Mouse (Mus musculus) fat pad, adult 2 months (tissue): ENCODE data around the gene Afp.

ENCODE experiments used
- DNase-seq: peaks from one replicate; pipeline ENCODE4 v3.0.0-alpha.2; 2011; ENCODE audit warnings: low read depth, low spot score; ENCODE audit errors: extremely low read depth

Gene Afp

DNA sequence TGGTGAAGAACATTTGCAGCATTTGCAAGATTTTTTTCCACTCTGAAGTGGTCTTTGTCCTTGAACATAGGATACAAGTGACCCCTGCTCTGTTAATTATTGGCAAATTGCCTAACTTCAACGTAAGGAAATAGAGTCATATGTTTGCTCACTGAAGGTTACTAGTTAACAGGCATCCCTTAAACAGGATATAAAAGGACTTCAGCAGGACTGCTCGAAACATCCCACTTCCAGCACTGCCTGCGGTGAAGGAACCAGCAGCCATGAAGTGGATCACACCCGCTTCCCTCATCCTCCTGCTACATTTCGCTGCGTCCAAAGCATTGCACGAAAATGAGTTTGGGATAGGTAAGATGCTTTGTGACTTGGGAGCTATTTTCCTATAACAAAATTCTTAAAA, at the start of gene Afp:
Gene Afp, plus strand, starts transcription at position 220 of the 400 bp plus-strand sequence.
- DNase-seq: no peak

DNA sequence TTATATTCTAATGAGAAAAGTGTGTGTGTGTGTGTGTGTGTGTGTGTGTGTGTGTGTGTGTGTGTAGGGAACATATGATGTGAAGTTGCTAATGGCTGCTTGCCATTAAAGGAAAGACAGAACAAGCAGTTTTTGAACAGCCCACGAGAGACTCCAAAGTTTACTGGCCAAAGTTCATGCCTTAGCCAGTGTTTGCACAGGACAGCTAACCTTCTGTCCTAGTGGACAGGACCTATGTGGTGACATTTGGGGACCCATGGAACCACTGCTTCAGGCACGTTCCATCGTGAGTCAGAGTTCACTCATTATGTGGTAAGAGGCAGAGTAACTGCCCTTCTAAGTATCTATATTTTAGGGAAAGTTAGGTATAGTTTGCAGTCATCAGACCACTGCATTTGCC, 43.0 kb upstream of the Afp start:
- no peak for DNase-seq

- no peak for DNase-seq
These were observed 40.6 kb upstream of the Afp start for GRCm38 (mm10) chr5:90449961-90450360.

DNA sequence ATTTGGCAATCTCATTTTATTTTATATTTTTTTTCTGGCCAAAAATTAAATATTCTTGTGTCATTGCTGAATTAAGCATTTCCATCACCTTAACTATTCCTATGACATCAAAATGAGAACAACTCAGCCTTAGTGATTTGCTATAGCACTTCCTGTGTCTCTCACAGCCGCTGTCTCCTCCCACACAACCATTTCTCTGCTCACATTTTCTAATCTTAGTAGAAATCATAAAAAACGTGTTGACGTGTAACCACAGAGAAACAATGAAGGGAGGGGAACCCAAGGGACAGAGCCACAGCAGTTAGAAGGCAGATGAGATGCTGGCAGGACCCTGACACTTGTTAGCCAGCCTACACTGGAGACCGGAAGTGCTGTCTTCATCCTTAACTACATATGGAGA, 37.8 kb upstream of the Afp start:
- no peak for DNase-seq

DNA sequence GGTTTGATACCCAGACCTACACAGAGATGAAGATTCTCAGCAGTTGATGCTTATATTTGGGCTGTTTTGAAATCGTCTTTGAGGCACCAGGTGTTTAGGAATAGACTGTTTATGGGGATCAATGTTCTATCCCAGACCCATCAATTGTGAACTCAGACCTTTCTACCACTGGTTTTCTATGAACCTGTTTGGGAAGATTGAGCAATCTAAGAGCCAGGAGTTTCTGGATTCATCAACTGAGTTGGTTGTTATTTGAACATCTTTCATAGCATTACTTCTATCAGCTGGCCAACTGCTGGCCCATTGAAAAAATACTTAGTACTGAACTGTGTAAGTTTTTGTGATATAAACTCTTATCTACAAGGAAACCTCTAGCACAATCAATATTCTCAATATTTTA, 33.3 kb upstream of the Afp start:
- no peak for DNase-seq

- DNase-seq: no peak
These were observed 31.8 kb upstream of the Afp start for GRCm38 (mm10) chr5:90458727-90459126.

GRCm38 (mm10) chr5:90460619-90461018, 29.9 kb upstream of the Afp start, which contains the start of gene Alb:
Gene Alb, plus strand, starts transcription at chr5:90460897.
- DNase-seq: no peak

GRCm38 (mm10) chr5:90466806-90467205, 23.7 kb upstream of the Afp start:
- DNase-seq: no peak

GRCm38 (mm10) chr5:90467245-90467644, 23.3 kb upstream of the Afp start:
- DNase-seq: no peak

- no peak for DNase-seq
These were observed 19.7 kb upstream of the Afp start for GRCm38 (mm10) chr5:90470836-90471235.

GRCm38 (mm10) chr5:90473902-90474301, 16.6 kb upstream of the Afp start:
- DNase-seq: no peak

- no peak for DNase-seq
These were observed 16.2 kb upstream of the Afp start for GRCm38 (mm10) chr5:90474369-90474768.

DNA sequence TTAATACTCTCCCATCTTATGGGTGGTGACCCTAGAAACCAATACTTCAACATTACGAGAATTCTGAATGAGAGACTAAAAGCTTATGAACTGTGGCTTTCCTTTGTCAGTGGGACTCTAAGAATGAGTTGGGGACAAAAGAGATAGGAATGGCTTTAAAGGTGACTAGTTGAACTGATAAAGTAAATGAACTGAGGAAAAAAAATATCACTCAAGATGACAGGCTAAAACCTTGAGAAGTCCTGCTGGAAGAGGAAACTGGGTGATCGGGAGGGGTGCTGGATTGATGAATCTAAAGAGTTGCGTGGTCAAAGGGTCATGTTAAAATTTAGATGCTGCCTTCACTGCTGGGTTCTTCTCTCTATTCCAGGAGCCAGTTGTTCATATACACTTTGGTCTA, 13.8 kb upstream of the Afp start:
- DNase-seq: no peak

DNA sequence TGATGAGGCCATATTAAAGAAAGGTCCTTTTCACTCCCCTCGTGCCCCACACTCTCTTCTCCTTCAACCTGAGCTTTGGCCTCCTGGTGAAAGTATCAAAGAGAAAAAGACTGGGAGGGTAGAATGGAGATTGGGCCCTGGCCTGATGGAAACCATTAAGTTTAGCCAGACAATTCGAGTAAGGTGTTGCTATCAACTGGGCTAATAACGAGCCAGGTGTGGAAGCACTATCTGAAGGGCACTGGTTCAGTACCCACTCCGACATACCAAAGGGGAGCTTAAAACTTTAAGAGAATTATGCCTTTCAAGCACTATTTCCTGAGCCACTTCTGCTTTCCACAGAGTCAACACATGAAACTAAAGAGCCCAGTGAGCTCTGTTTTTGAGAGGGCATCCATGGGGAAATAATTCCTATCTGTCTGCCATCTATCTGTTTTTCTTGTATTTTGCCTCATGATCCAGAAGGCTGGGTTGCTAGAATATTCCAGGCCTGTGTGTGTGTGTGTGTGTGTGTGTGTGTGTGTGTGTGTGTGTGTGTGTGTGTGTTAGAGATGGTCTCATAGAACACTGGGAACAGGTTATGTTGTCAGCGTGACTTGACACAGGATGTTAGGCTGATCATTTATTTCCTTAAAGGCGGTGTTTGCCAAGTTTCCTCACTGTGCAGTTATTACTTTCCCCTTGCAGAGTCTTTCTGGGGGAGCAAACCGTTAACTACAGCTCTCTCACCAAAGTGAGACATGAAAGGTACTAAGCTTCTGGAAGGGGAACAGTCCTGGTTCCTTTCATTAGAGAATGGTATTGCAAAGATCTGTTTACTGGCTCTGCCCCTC, 13.0 kb upstream of the Afp start:
- no peak for DNase-seq

GRCm38 (mm10) chr5:90478886-90479285, 11.7 kb upstream of the Afp start:
- no peak for DNase-seq

- DNase-seq: no peak
These were observed 4.9 kb upstream of the Afp start for GRCm38 (mm10) chr5:90485597-90485996.

DNA sequence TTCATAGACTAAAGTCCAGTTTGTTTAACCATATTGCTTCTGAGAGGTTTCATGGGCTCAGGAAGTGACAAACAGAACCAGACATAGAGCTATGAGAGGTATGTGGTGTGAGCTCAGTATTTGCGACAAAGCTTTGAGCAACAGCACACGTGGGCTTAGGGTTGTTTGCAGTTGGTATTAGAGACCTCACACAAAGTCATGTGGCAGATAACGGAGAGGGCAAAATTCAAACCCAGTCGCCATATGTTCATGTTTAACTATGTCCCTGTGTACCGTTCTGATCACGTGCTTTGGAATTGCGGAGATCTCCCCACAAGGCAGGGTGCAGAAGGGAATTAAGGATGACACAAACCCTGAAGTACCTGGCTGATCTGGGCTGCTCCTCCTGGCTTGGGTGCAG, 2.2 kb upstream of the Afp start:
- DNase-seq: no peak

DNA sequence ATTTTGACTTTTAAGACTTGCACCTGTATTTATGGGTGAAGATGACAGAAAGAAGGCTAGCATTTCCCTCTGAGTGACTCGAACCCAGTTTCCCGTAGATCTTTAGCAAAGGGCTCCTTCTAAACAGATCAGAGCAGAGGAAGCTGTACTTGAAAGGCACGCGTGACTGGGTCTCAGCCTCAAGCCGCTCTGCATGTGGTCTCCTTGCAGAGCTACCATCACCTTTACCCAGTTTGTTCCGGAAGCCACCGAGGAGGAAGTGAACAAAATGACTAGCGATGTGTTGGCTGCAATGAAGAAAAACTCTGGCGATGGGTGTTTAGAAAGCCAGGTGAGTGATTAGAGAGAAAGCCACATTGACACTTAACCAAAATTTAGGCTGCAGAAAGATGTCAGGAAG, 1.9 kb downstream of the Afp start:
- DNase-seq: no peak

- no peak for DNase-seq
These were observed 3.8 kb downstream of the Afp start for GRCm38 (mm10) chr5:90494308-90494707.

DNA sequence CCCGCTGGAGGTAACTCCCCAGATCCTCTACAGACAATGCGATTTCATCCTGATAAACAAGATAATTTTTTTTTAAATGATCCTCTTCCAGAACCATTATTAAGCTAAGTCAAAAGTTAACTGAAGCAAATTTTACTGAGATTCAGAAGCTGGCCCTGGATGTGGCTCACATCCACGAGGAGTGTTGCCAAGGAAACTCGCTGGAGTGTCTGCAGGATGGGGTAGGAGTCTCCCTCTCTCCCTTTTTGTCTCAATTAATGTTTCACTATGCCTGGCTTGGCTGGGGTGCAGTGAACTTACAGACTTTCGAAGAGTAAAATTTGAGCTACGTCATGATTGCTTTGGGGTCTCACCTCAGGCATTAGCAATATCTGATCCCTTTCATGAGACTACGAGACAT, 9.0 kb downstream of the Afp start:
- DNase-seq: no peak

DNA sequence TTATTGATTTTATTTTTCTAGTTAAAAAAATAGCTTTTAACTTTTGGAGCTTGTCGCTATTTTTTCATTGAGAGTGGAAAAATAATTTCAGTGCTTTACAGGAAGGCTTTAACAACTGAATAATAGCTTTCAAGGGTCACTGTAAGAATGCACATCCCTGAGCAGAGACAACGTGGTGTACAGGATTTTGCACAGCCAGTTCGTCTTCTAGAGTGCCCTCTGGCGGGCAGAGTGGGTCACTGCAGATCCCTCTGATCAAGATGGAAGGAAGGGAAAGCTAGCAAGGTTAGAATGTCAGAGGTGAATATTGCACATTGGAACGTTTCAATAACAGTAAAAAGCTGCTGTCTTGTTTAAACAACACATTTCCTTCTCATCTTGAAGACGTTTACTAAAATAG, 10.2 kb downstream of the Afp start:
- DNase-seq: no peak

- no peak for DNase-seq
These were observed 11.2 kb downstream of the Afp start for GRCm38 (mm10) chr5:90501752-90502151.

GRCm38 (mm10) chr5:90504742-90505141, 14.2 kb downstream of the Afp start:
- no peak for DNase-seq
